Mouse (Mus musculus) hindbrain, embryonic 12.5 days (tissue): Measurements from ENCODE around the gene Farp1. TPM values are rescaled to one million over a fixed set of nuclear protein-coding genes. Genes with fewer than 3 reads are reported as not detected.

ENCODE experiments used
- ATAC-seq: fragments of 200-750 bp; cut with Nextera tagmentation; 2 replicates; pipeline ENCODE4 v1.8.0; 2017; ENCODE audit warnings: moderate TSS enrichment; ENCODE audit not compliant: low FRiP score
- H3K27ac ChIP-seq: fragments of 300-500 bp; sonication (generic); 2 replicates; pipeline ENCODE4 v1.5.1; 2016; ENCODE audit warnings: mild to moderate bottlenecking
- H3K27me3 ChIP-seq: fragments of 300-500 bp; sonication (generic); 2 replicates; pipeline ENCODE4 v1.6.1; 2016; ENCODE audit warnings: mild to moderate bottlenecking
- H3K36me3 ChIP-seq: fragments of 300-500 bp; sonication (generic); 2 replicates; pipeline ENCODE4 v1.6.1; 2016; ENCODE audit warnings: mild to moderate bottlenecking
- H3K4me1 ChIP-seq: fragments of 300-500 bp; sonication (generic); 2 replicates; pipeline ENCODE4 v1.6.1; 2016
- H3K4me2 ChIP-seq: fragments of 300-500 bp; sonication (generic); replicated peaks from 2 replicates; pipeline ENCODE4 v1.6.1; 2016; ENCODE audit warnings: mild to moderate bottlenecking
- H3K4me3 ChIP-seq: fragments of 300-500 bp; sonication (generic); 2 replicates; pipeline ENCODE4 v1.5.1; 2016; ENCODE audit warnings: mild to moderate bottlenecking
- H3K9ac ChIP-seq: fragments of 300-500 bp; sonication (generic); 2 replicates; pipeline ENCODE4 v1.6.1; 2016; ENCODE audit warnings: mild to moderate bottlenecking, moderate library complexity
- H3K9me3 ChIP-seq: fragments of 300-500 bp; sonication (generic); replicated peaks from 2 replicates; pipeline ENCODE4 v1.6.1; 2016; ENCODE audit warnings: mild to moderate bottlenecking
- WGBS: fragments of 180-500 bp; shearing (Covaris S2); methylation state at CpG from one replicate; pipeline ENCODE4 v1.1.7; 2016; 5-methylcytosine and 5-hydroxymethylcytosine counted together
- polyA plus RNA-seq: library from polyadenylated mRNA; unstranded; fragments of >200 nt; fragmentation: Nextera tagmentation; extraction: Ambion mirVana; gene quantifications from 2 replicates; pipeline ENCODE4 v1.2.1, GENCODE M21; 2016

Farp1 gene
- polyA plus RNA-seq, 1 experiment from 2014 or later: 43.9 TPM

GRCm38 (mm10) chr14:121264453-121264852, 229.5 kb downstream of the Farp1 start:
- Histone ChIP-seq H3K4me3 (no peak overlapping the region), H3K4me2 (no peak overlapping the region), H3K27ac (no peak overlapping the region), H3K4me1 (peaks cover 3% of the 10 kb centered on the region; the same call in 1 of the 2 replicates), H3K36me3 (peaks cover 23% of the 10 kb centered on the region), H3K9me3 (no peaks in the 10 kb centered on the region), H3K9ac (no peak overlapping the region), H3K27me3 (no peaks in the 10 kb centered on the region)
- 85% methylated on average over 6 of the region's 6 CpGs for WGBS
- no peak for ATAC-seq

- Histone ChIP-seq H3K36me3 (peaks cover 39% of the 10 kb centered on the region), H3K4me1 (no peaks in the 10 kb centered on the region; the same call in 1 of the 2 replicates), H3K4me2 (no peak overlapping the region), H3K27ac (no peak overlapping the region), H3K9me3 (no peaks in the 10 kb centered on the region), H3K9ac (no peak overlapping the region), H3K4me3 (no peak overlapping the region), H3K27me3 (no peaks in the 10 kb centered on the region)
- ATAC-seq: no peak
- WGBS: 88% methylated on average over 8 of the region's 8 CpGs
Measured at GRCm38 (mm10) chr14:121267801-121268200, 232.8 kb downstream of the Farp1 start.

GRCm38 (mm10) chr14:121270490-121270889, 235.5 kb downstream of the Farp1 start:
- peaks cover 52% of the 10 kb centered on the region for H3K36me3 ChIP-seq
- ATAC-seq: no peak
- H3K4me1 ChIP-seq: no peaks in the 10 kb centered on the region
- H3K27me3 ChIP-seq: no peaks in the 10 kb centered on the region
- H3K9me3 ChIP-seq: no peaks in the 10 kb centered on the region
- no peak overlapping the region for H3K4me3 ChIP-seq
- WGBS: 80% methylated on average over 6 of the region's 6 CpGs
- H3K9ac ChIP-seq: no peak overlapping the region
- H3K27ac ChIP-seq: no peak overlapping the region
- H3K4me2 ChIP-seq: no peak overlapping the region

- no peak for ATAC-seq
- H3K9ac ChIP-seq: no peak overlapping the region
- no peaks in the 10 kb centered on the region for H3K9me3 ChIP-seq
- H3K4me2 ChIP-seq: no peak overlapping the region
- WGBS: 89% methylated on average over 12 of the region's 12 CpGs
- H3K4me1 ChIP-seq: no peaks in the 10 kb centered on the region
- H3K27me3 ChIP-seq: no peaks in the 10 kb centered on the region
- no peak overlapping the region for H3K4me3 ChIP-seq
- H3K27ac ChIP-seq: no peak overlapping the region
- peaks cover 75% of the 10 kb centered on the region for H3K36me3 ChIP-seq
Measured at GRCm38 (mm10) chr14:121274985-121275384, 240.0 kb downstream of the Farp1 start.

DNA sequence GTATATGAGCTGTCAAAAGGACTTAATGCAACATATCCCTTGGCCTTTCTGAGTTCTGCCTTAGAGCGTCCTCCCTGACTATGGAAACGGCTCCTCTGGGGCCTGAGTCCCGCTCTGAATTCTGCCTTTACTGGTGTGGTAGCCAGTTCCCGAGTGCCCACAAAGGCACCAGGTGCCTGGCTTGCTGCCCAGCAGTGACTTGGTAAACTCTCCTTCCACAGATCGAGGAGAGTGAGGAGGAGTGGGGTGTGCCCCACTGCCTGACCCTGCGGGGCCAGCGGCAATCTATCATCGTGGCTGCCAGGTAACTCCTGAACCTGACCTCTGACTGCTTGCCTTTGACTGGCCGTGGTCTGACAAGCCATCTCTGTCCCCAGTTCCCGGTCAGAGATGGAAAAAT, 241.0 kb downstream of the Farp1 start:
- Histone ChIP-seq H3K9me3 (no peaks in the 10 kb centered on the region), H3K27me3 (no peaks in the 10 kb centered on the region), H3K4me1 (no peaks in the 10 kb centered on the region), H3K4me2 (no peak overlapping the region), H3K4me3 (no peak overlapping the region), H3K36me3 (peaks cover 75% of the 10 kb centered on the region), H3K9ac (no peak overlapping the region), H3K27ac (no peak overlapping the region)
- ATAC-seq: no peak
- 85% methylated on average over 10 of the region's 10 CpGs for WGBS

DNA sequence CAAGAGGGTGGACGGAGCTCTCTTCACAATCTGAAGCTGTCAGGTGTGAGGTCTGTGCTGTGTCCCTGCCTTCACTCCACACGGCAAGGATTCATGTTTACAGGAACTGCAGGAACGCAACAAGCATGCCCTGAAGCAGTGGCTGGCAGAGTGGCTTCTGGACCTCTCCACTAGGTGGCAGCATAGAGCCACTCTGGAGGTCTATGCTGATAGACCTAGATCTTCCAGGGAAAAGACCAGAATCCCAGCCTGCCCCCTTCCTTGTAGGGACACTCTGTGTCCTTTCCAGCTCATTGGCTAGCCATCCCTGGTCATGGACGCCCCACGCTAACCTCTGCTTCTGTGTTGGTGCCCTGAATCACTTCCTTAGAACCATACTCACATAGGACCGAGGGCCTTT, 244.1 kb downstream of the Farp1 start:
- 42% methylated on average over 6 of the region's 6 CpGs for WGBS
- no peak overlapping the region for H3K27ac ChIP-seq
- peaks cover 76% of the 10 kb centered on the region for H3K36me3 ChIP-seq
- H3K9ac ChIP-seq: no peak overlapping the region
- H3K4me2 ChIP-seq: no peak overlapping the region
- ATAC-seq: peak; percentile 64
- no peaks in the 10 kb centered on the region for H3K9me3 ChIP-seq
- H3K4me1 ChIP-seq: no peaks in the 10 kb centered on the region
- H3K4me3 ChIP-seq: no peak overlapping the region
- H3K27me3 ChIP-seq: no peaks in the 10 kb centered on the region

- 89% methylated on average over 16 of the region's 16 CpGs for WGBS
Measured at GRCm38 (mm10) chr14:121280601-121281335, 245.8 kb downstream of the Farp1 start.

DNA sequence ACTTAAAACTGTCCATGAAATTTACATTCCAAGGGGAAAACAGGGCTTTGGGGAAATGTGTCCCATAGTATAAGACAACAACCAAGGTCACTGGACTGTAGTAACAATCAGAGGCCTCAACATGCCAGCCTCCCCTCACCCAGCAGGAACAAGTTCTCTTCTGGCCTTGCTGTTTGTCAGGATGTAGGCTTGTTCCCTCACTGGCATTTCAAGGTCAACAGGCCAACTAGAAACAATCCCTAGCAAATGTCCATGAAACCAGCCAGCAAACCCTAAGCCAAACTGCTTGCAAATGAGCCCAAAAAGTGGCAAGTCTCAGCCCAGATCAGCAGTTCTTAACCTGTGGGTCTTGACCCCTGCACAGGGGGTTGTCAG, 246.3 kb downstream of the Farp1 start:
- no peaks in the 10 kb centered on the region for H3K9me3 ChIP-seq
- no peak overlapping the region for H3K4me2 ChIP-seq
- H3K27ac ChIP-seq: no peak overlapping the region
- no peak for ATAC-seq
- H3K9ac ChIP-seq: no peak overlapping the region
- H3K4me3 ChIP-seq: no peak overlapping the region
- H3K36me3 ChIP-seq: peaks cover 77% of the 10 kb centered on the region
- H3K27me3 ChIP-seq: no peaks in the 10 kb centered on the region
- H3K4me1 ChIP-seq: no peaks in the 10 kb centered on the region

More at GRCm38 (mm10) chr14:121280601-121281335, 245.8 kb downstream of the Farp1 start:
- Histone ChIP-seq H3K4me3 (no peak overlapping the region), H3K27me3 (no peaks in the 10 kb centered on the region), H3K36me3 (peaks cover 77% of the 10 kb centered on the region), H3K4me2 (no peak overlapping the region), H3K9me3 (no peaks in the 10 kb centered on the region), H3K9ac (no peak overlapping the region), H3K4me1 (no peaks in the 10 kb centered on the region), H3K27ac (no peak overlapping the region)
- ATAC-seq: no peak

- WGBS: 95% methylated on average over 14 of the region's 14 CpGs
- Histone ChIP-seq H3K27me3 (no peaks in the 10 kb centered on the region), H3K36me3 (peaks cover 76% of the 10 kb centered on the region), H3K9me3 (no peaks in the 10 kb centered on the region), H3K4me2 (no peak overlapping the region), H3K9ac (no peak overlapping the region), H3K4me1 (no peaks in the 10 kb centered on the region), H3K27ac (no peak overlapping the region), H3K4me3 (no peak overlapping the region)
- no peak for ATAC-seq
Measured at GRCm38 (mm10) chr14:121285379-121286120, 250.6 kb downstream of the Farp1 start.

DNA sequence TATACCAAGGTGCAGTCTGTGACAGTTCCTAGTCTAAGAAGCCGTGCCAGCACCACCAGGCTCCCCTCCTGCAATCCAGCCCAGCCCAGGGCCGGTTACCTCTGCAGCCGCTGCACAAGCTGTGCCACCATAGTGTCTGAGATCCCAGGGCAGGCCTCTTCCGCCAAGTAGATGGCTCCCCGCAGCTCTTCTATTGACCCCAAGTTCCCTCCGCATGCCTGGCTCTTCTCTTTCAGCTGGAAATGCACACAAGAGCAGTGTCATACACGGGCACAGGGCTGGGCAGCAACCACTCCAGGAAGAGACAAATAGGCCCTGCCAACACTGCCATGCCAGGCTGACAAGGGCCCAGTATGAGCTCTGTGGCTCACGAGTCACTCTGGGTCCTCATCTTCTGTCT, 256.9 kb downstream of the Farp1 start:
- H3K27ac ChIP-seq: no peak overlapping the region
- H3K9ac ChIP-seq: no peak overlapping the region
- ATAC-seq: no peak
- no peaks in the 10 kb centered on the region for H3K9me3 ChIP-seq
- no peak overlapping the region for H3K4me2 ChIP-seq
- H3K4me1 ChIP-seq: no peaks in the 10 kb centered on the region
- no peak overlapping the region for H3K4me3 ChIP-seq
- H3K36me3 ChIP-seq: peaks cover 68% of the 10 kb centered on the region
- 81% methylated on average over 8 of the region's 8 CpGs for WGBS
- H3K27me3 ChIP-seq: no peaks in the 10 kb centered on the region

GRCm38 (mm10) chr14:121292391-121292790, 257.4 kb downstream of the Farp1 start:
- H3K4me1 ChIP-seq: no peaks in the 10 kb centered on the region
- H3K27ac ChIP-seq: no peak overlapping the region
- H3K9ac ChIP-seq: no peak overlapping the region
- no peaks in the 10 kb centered on the region for H3K27me3 ChIP-seq
- peaks cover 68% of the 10 kb centered on the region for H3K36me3 ChIP-seq
- ATAC-seq: no peak
- WGBS: 92% methylated on average over 3 of the region's 3 CpGs
- H3K4me2 ChIP-seq: no peak overlapping the region
- H3K9me3 ChIP-seq: no peaks in the 10 kb centered on the region
- no peak overlapping the region for H3K4me3 ChIP-seq

GRCm38 (mm10) chr14:121294484-121294883, 259.5 kb downstream of the Farp1 start:
- Histone ChIP-seq H3K4me1 (no peaks in the 10 kb centered on the region), H3K4me3 (no peak overlapping the region), H3K27ac (no peak overlapping the region), H3K9me3 (no peaks in the 10 kb centered on the region), H3K27me3 (no peaks in the 10 kb centered on the region), H3K4me2 (no peak overlapping the region), H3K9ac (no peak overlapping the region), H3K36me3 (peaks cover 64% of the 10 kb centered on the region)
- no peak for ATAC-seq
- 93% methylated on average over 12 of the region's 12 CpGs for WGBS

DNA sequence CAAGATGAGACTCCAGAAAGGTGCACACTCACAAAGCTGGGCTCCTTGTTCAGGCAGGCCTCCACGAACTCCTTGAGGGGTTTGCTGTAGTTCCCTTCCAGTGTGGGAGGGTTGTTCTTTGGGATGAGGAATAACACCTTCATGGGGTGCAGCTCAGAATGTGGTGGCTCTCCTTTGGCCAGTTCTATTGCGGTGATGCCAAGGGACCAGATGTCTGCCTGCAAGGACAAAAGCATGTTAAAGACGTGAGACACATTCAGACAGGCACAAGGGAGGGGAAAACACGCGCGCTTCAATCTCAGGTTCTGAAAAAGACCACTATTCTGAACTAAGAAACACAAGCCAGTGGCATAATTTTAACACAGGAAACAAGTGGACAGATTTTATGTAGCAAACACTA, 262.1 kb downstream of the Farp1 start:
- ATAC-seq: no peak
- peaks cover 59% of the 10 kb centered on the region for H3K36me3 ChIP-seq
- H3K9ac ChIP-seq: no peak overlapping the region
- no peak overlapping the region for H3K4me3 ChIP-seq
- H3K27ac ChIP-seq: no peak overlapping the region
- H3K9me3 ChIP-seq: no peaks in the 10 kb centered on the region
- WGBS: 88% methylated on average over 6 of the region's 6 CpGs
- no peak overlapping the region for H3K4me2 ChIP-seq
- no peaks in the 10 kb centered on the region for H3K4me1 ChIP-seq
- H3K27me3 ChIP-seq: no peaks in the 10 kb centered on the region
